Mouse (Mus musculus) c-Kit-positive CD71-positive TER-119-negative erythroid progenitor cells, embryonic 14.5 days (primary cell): ENCODE data around the gene Ncam1.

Experiments used
- DNase-seq: peaks from one replicate; pipeline ENCODE4 v3.0.0-alpha.2; 2013; ENCODE audit warnings: low read depth

The Ncam1 gene

DNA sequence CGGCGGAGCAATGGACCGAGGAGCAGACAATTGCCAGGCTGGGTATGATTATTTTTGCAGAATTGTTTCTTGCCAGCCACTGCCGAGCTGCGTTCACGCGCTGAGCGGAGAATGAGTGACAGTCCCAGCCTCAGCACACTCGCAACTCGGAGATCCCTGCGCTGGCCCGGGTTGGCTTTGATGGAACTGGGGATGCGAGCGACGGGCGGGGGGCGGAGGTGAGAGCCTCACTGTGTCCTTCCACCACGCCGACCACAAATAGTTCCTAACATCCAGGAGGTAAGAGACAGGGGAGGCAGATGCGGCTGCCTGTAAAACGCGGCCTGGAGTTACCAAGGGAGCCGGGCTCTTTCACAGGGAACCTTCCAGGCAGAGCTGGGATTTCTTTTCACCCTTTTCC lies at the start of gene Ncam1:
TSS of gene Ncam1 (minus strand) at position 120 of the 400 bp plus-strand sequence.
- DNase-seq, result no peak

DNA sequence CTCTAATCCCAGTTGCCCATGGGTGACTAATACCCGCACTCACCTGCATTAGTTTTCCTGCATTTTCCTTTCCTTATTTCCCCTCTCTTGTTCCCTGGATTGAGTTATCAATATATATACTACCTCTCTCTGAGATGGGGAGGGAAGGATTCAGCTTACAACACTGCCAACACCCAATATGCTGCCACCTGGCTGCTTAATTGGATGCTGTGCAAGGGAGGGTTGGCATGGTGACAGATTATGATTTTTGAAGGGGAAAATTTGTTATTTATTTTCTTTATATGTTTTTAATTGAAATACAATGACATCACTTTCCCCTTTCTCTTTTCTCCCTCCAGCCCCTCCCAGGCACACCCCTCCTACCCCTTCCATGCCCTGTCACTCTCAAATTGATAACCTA lies 35.3 kb upstream of the Ncam1 start:
- no peak for DNase-seq

DNA sequence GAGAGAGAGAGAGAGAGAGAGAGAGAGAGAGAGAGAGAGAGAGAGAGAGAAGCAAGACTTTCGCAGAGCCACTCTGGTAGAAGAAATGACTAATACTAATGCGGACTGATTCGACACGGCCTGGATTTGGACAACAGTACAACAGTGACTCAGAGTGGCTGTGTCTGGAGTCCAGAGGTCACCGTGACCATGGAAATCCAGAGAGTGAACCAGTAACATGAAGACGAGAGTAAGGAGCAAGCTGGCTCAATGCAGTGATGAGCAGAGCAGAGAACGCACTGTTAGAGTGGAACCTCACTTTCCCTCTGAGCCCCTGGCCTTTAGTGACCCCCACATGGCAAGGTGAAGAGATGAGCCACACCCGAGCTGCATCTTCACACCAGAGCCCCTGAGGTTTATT lies 28.9 kb upstream of the Ncam1 start:
- DNase-seq, result no peak

DNA sequence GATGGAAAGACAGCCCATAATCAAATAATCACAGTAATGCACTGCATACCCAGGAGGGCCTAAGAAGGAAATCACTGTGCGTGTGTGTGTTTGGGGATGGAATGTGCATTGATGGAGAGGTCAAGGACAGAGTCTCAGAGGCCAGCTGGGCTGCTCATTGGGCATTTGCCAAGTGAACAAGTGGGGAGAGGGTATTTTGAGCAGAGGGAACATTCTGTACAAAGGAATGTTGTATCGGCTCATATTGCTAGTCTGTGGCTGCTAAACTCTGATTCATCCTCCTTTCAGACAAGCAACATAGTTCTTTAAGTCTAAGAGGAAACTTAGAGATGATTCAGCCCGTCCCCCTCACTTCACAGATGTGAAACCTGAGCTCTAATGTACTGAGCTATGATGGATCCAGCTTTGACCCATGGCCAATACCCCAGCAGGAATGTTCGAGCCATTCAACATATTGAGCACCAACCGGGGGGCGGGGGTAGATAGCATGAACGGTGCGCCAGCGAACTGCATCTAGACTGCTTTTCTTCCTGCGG lies 17.5 kb upstream of the Ncam1 start:
- no peak for DNase-seq

DNA sequence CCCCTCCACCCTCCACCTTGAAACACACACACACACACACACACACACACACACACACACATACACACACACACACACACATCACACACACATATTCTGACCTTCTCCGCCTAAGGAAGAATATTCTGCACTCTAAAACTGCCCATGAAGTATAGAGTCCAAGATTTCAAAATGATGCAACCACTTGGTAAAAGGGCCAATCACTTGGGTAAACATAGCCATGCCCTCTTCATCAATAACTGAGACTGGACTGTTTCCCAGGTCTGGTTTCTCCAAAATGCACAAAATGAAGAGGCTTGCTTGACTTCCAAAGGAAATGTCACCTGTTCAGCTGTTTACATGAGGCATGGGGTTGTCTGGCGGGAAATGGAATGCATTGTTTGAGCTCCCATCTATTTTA lies 15.7 kb upstream of the Ncam1 start:
- DNase-seq, result no peak

DNA sequence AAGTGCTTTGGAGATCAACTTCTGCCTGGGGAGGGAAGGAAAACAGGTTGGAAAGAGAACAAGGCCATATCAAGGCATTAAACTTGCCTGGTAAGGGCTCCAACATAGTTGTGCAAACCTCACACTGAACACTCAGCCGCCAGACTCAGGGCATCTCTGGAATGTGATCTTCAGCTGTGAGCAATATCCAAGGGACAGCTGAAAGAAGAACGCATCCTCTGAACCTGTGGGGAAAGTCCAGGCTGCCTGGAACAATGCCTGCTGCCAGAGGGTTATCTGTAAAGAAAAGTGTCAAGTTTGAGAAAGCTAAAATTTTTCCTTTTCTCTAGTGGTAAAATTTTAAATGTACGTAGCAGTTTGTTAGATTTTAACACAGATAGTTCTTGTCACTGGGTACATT lies 4.5 kb upstream of the Ncam1 start:
- no peak for DNase-seq

DNA sequence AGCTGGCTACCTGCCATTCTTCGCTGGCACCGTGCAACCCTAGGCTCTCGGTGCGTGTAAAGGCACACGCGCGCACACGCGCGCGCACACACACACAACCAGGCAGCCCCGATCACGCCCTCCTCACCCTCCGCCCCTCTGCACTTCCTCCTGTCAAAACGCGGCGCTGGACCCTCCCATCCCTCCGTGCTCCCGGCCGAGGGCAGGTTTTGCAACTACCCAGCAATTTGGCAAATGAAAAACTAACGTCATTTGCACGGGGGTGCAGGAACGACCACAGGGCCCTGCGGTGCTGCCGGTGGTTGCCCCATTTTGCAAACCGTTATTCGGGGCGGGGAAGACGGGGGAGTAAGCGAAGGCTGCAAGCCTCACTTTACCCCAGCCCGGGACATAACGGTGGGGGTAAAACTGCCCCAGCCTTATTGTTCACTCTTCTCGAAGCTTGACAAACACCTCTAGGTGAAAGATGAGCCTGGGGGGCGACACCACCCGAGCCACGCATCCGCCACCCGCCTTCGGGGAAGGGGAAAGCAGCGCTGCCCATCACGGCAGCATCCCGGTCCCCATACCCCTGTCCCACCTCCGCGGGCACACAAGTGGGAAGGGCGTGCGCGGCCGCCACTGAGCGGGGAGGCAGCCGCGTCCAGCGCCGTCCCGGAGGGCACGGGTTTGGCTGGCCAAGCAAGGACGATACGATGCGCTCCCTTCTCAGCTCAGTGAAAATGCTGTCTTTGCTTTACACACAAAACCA lies 729 bp downstream of the Ncam1 start:
- DNase-seq, result no peak

DNA sequence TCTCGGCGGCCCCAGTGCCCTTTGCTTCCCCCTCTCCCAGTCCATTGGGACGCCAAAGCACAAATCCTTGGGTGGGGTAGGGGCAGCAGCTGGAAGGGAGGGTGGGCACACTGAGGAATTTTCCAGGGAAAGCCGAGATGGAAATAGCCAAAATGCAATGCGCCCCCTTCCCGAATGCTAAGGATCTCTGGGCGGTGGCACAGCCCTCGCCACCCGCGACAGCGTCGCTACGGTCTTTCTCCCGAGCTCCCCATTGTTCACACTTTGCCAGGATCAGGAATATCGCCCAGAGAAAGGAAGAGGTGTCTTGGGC lies 1.3 kb downstream of the Ncam1 start:
- DNase-seq, result no peak

DNA sequence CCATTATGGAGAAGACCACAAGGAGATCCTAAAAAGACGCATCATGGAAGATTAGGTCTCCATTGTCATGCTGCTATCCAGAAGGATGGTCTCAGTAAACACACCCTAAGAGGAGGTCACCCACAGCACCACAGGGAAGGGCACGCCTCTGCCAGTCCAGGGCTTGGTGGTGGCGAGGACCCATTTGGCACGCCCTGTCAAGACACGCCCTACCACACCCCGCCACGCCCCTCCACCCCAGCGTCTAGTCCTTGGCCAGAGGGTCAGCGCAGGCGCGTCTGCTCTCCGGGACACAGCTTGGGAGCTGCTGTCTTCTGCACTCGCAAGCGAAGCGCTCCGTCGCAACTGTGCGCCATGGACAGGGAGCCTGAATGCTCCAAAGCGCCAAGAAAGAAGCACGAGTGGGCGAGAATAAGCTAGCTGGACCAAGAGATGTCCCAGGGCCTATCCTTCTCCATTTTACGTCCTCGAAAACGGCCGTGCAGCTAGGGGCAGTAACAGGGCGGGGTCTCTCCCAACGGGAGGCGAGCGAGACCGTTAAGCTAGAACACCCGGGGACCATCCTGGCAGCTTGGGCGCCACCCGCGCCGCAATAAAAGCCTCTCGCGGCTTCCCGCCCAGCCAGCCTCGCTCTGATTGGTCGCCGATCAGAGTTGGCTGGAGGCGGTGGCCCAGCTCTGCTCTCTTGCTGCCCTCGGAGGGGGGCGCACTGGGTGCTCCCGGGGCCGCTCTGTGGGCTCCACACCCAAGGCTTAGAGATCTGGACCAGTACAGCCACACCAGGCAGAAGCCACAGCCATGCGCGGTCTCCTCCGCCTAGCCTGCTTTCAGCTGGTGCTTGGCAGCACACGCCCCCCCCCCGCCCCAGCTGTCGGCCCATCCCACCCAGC lies 1.9 kb downstream of the Ncam1 start:
- no peak for DNase-seq

DNA sequence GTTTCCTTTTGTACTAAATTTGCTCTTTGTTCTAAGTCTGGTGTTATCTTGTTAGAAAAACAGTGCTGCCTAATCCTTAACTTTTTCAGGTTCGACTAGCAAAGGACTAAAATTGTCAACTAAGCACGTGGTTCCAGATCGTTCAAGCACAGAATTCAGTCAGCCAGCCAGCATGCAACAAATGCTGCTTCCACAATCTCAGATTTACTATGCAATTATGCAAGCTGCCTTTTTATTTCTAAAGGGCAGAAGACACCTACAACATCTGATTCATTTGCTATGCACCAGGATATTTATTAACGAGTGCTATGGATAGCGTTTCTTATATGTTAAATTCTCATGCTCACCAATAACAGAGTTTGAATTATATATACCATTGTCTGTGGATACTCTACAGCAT lies 2.8 kb downstream of the Ncam1 start:
- no peak for DNase-seq

DNA sequence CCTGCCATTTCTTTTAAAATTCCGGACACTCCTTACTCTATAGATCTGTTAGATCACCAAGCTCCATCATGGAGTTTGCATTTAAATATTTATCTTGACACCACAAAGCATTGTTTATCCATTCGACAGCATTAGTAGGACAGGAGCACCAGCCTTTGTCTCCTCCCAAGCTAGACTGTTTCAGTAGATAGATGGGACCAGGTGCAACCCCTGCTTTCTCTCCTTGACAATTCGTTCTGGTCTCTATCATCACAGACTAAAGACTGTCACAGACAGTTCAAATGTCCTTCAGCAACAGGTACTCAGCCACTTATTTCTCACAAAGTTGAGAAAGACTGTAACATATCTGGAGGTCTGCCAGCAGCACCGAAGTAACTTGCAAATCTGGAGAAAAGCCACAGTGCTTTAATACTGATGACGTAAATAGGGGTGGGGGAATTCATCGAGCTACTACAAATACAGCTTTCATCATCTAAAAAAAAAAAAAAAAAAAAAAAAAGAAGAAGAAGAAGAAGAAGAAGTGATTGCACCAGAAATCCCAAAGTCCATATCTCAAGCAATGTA lies 4.7 kb downstream of the Ncam1 start:
- no peak for DNase-seq

DNA sequence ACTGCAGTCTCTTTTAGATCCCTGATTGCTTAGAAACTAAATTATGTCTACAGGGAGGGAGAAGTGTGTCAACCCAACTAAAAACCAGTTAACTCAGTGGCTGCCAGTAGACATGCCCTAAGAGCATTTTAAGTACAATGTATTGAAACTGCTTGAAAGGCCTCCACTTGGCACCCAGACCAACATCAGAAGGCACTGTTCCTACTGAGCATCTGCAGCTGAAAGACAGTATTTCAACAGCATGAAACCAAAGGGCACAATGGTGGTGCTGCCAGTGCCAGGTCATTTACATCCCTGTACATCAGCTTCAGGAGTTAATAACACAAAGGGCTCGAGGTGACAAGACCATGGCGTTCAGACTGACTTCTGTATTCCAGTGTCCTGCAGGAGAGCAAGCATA lies 5.5 kb downstream of the Ncam1 start:
- DNase-seq, result no peak

DNA sequence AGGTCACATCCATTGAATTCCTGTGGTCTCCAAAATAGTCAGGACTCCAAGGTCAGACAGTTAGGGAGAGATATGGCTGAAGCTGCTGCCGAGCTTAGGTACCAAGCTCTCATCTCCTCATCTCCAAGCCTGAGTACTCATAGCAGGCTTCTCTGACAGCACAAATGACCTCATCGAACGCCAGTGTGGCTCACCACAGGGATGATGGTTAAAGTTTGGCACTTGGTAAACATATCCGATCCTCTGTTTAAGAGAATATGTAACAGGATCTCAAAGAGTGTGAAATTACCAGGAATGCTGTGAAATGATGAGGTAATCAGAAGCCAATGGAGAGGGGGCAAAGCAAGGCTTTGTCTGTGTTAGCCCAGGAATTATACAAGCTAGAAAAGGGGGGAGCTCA lies 6.1 kb downstream of the Ncam1 start:
- no peak for DNase-seq

DNA sequence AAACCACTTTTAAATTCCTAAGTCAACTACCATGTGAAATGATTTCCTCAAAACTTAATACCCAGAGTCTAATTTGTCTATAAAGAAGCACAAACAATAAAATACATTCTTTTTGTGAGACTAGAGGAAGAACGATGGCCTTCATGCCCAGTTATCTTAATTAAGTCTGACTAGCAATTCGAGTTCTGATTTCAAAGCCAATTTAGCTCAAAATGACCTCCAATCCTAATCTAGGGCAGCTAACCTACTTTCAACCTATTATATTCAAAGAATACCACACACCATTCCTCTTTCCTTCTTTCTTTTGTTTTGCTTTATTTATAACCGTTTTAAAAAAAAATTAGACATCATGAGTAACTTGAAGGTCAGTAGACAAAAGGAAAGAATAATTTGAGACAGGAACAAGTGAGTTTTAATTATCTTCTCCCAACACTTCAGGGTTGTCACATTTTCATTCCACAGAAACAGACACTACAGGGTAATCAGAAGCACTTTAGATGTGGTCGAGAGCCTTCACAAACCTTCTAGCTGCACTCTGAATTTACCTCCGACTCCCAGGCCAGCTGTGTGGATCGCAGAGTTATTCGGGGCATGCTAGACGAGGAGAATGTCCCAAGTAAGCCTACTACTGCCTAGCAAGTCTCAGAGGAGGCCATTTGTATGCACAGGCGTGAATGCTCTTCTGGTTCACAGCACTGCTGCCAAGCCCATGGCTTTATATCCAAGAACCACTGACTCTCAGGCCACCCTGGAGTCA lies 17.5 kb downstream of the Ncam1 start:
- DNase-seq, result no peak

DNA sequence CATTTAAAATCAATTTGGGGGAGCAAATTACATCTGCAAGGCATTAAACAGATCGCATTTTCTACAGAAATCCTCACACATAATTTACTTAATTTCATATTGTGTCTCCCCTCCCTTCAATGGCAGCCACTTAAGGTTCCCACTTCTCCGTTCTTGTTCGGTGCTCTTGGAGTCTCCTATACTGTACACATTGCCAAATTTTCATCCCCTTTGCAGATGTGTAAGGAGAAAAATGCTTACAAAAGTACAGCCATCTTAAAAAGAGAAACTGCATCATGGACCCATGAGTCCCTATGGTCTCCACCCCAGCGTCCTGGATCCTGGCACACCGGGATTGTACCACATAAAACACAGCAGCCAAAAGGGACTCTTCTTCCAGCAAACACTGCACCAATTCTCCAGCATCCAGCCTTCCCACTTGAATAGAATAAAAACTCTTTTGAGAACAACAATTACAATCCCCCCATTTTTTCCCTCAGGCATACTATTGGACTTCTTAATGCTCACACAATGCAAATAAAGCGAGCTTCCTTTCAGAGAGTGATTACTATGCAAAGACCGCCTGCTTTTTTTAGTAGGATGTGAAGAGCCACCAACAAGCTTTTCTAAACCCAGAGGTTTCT lies 21.6 kb downstream of the Ncam1 start:
- no peak for DNase-seq

DNA sequence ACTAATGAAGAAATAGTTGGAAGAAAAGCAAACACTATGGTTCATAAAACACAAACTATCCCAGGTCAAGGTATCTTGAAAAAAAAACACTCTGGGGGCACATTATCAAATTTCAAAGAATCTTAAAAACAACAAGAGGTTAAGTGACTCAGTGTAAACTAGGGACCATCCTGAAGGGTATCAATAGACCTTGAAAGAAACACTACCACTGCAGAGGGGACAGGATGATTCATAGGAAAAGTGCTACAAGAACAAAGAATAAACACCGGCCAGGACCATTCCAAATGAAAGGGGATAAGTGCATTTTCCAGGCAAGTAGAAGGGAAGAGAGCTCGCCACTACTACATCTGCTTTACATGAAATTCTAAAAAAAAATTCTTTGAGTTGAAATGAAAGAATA lies 32.1 kb downstream of the Ncam1 start:
- DNase-seq, result no peak

DNA sequence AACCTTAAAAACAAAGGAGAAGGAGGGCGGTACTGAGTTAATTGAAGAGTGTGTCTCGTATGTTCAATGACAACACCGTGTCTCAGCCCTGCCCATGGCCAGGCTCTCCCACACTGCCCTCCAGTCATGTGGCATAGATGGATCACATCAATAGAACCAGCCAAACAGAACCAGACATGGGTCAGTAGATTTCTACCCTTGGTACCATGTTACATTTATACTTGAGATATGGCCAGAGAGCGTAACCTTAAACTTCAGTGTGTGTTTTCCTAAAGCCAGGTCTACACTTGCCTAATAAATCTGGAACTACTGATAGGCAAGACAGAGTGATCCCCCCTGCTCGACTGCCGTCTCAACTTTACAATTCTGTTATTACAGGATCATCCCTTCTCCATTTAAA lies 38.2 kb downstream of the Ncam1 start:
- DNase-seq, result no peak

DNA sequence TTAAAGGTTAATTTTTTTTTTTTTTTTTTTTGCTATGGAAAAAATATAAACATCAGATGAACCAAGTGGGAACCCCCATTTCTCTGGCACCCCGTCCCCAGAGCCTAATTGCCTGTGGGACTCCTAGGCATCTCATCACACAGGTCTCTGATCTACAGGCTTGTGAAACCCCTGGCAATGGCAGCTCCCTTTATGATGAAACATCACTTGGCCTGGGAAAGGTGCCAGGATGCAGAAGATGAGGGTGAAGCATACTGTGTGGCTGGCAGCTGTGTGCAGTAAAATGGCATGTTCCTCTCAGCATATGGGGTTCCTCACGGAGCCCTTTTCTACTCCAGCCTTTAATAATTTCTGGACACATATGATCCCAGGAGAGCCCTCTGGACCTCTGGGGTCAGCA lies 40.3 kb downstream of the Ncam1 start:
- DNase-seq, result no peak

DNA sequence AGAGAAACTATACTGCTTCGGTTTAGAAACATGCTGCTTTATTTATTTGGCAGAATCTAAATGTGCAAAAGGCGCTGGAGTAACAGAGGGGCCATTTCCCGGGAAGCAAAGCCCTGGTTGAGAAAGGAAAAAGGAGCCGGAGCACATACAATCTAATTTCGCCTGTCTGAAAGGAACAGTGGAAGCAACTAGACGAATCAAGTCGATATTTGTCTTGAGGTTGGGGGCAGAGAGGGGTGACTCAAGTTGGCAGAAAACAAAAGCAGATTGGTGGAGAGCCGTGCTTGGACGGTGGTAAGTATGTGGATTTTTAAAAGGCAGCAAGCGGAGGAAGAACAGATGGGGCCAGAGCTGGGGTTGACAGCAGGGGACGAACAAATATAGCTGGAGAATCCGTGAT lies 40.7 kb downstream of the Ncam1 start:
- no peak for DNase-seq

DNA sequence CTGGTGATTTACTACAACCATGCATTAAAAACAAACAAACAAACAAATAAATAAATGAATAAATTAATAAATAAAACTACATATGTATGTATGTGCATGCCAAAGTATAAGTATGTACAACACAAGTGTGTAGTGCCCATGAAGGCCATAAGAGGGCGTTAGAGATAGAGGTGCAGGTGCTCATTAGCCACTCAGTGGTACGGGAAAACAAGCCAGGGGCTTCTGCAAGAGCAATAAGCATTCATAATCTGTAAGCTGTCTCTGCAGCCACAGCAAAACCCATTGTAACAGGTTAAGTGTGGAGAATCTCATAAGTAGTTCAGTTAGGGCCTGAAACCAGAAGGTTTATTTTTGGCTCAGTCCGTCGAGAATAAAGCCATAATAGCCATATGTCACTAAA lies 41.1 kb downstream of the Ncam1 start:
- DNase-seq, result no peak

DNA sequence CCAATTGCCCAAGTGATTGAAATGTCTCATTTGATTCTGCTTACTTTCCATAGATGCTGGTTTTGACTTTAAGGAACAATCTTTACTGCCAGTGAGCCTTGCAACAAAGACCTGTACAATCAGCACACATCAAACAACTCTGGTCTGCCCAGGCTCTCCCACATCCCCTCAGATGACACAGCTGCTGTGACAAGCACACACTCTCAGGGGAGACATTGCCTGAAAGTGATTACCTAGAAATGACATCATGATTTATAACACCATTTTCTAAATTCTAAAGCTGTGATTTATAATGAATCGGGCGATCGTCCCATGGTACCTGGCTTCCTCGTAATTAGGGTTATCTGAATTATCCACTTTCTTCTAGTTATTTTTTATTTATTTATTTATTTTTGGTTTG lies 42.0 kb downstream of the Ncam1 start:
- DNase-seq, result no peak

DNA sequence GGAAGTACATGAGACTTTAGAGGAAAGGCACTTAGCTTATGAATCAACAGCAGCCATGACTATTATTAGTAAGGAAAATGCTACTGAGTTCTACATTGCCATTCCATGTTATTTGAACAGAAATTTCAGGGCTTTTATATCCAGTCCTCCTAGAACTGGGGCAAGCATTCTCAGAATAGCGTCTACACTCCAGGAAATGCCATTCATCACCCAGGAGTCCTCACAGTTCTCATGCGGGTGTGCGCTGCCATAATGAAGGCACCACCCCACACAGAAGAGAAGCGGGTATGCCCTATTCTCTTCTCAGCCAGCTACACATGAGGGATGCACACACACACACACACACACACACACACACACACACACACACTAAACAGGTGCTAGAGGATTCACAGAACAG lies 43.5 kb downstream of the Ncam1 start:
- no peak for DNase-seq
